Mouse (Mus musculus) megakaryocyte, embryonic 14.5 days (primary cell): ENCODE data around the gene Araf. TPM values are rescaled to one million over a fixed set of nuclear protein-coding genes. Genes with fewer than 3 reads are reported as not detected.
A peak's percentile ranks its signal among the peaks of the same experiment; 100 is the strongest.

ENCODE experiments used
- H3K27me3 ChIP-seq: replicated peaks from 2 replicates; pipeline ENCODE3; 2012; ENCODE audit warnings: inconsistent platforms
- H3K36me3 ChIP-seq: replicated peaks from 2 replicates; pipeline ENCODE3; 2012; ENCODE audit warnings: low read length, inconsistent platforms, mixed read lengths
- H3K4me1 ChIP-seq: 2 replicates; pipeline ENCODE4 v1.6.1; 2012; ENCODE audit warnings: inconsistent platforms
- H3K4me3 ChIP-seq: replicated peaks from 2 replicates; pipeline ENCODE3; 2012; ENCODE audit warnings: moderate library complexity, mild to moderate bottlenecking, inconsistent platforms
- H3K9me3 ChIP-seq: 2 replicates; pipeline ENCODE4 v1.6.1; 2012; ENCODE audit warnings: inconsistent platforms
- FLI1 ChIP-seq: IDR thresholded peaks from 2 replicates; pipeline ENCODE4 v1.6.1; 2012; ENCODE audit warnings: low read length, inconsistent platforms, mixed read lengths
- GATA1 ChIP-seq: IDR thresholded peaks from 3 replicates; pipeline ENCODE4 v1.6.1; 2012; ENCODE audit warnings: mixed read lengths, low read length, inconsistent platforms, borderline replicate concordance
- polyA plus RNA-seq: library from polyadenylated mRNA; stranded (reverse); fragments of >175 nt; gene quantifications from 2 replicates; pipeline ENCODE4 v1.2.3, GENCODE M21; 2012; ENCODE audit warnings: low replicate concordance; ENCODE audit not compliant: insufficient read depth

Araf gene
- polyA plus RNA-seq, 1 experiment: 43.5 TPM

DNA sequence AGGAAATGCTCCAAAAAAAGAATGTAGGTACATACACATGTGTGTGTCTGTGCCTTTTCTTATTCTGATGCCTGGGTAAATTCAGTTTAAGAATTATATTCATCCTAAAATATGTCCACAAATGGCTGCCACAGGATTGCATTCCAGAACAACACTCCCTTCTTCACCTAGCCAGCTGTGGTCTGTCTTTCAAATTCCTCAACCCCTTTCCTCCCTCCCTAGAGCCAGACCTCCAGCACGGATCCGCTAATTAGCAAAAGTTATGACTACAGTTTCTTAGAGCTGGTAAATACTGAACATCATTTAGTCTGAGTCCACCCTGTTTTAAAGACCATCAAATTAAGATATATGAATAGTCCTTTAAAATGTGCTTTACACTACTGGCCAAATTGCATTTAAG is 50.2 kb downstream of the Araf start:
- TF ChIP-seq GATA1 (no peak), FLI1 (no peak)
- Histone ChIP-seq H3K9me3 (0 out of 2 replicates have a peak, but pooled peaks cover 3% of the 10 kb centered on the region), H3K4me3 (peak overlapping the region; percentile 93), H3K36me3 (peaks cover 29% of the 10 kb centered on the region), H3K27me3 (peaks cover 6% of the 10 kb centered on the region), H3K4me1 (peaks cover 21% of the 10 kb centered on the region)

DNA sequence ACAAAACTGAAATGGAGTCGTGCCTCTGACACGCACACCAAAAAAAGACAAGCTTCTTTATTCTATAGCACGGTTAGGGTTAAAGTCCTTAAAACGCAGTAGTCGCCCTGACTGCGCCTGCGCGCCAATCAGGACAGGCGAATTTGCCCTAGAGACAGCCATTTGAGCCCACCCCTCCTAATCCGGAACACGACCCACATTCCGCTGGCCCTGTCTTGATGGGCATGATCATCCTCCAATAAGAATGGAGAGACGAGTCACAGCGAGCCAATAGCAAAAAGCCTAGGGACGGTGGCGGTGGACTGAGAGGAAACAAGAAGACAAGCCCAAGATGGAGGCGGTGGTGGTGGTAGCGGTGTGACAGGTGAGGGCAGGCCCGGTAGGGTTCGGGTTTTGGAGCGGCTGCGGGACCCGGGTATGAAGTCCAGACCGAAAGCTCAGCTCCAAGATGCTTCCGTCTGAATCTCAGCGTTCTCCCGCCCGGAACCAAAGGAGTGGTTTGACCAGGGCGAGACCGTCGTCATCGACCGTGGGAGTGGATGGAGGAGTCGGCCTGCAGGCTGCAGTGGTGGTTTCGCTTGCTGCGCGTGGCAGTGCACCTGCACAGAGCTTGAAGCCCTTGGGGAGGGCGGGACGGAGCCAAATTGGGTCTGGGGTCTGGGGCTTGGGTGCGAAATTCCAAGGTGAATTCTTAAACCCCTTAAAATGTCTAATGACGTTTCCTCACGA is 50.8 kb downstream of the Araf start:
- Histone ChIP-seq H3K9me3 (0 out of 2 replicates have a peak, but pooled peaks cover 3% of the 10 kb centered on the region), H3K27me3 (peaks cover 2% of the 10 kb centered on the region), H3K36me3 (peaks cover 35% of the 10 kb centered on the region), H3K4me3 (peak overlapping the region; percentile 93), H3K4me1 (peaks cover 21% of the 10 kb centered on the region)
- no peak for TF ChIP-seq FLI1
- no peak for TF ChIP-seq GATA1

DNA sequence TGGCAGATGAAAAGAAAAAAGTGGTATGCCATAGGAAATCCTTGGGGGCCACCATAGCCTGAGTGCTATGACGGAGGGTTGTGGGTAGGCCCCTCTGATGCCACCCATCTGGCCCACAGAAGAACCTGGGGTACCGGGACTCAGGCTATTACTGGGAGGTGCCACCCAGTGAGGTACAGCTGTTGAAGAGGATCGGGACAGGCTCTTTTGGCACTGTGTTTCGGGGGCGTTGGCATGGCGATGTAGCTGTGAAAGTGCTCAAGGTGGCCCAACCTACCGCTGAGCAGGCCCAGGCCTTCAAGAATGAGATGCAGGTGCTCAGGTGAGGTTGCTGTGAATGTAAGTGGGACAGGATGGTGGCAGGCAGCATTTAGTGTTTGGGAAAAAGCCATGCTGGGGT is 56.2 kb downstream of the Araf start:
- Histone ChIP-seq H3K4me1 (peaks cover 21% of the 10 kb centered on the region), H3K27me3 (peaks cover 1% of the 10 kb centered on the region), H3K4me3 (no peak overlapping the region), H3K36me3 (peaks cover 84% of the 10 kb centered on the region), H3K9me3 (no peaks in the 10 kb centered on the region)
- TF ChIP-seq GATA1: no peak
- TF ChIP-seq FLI1: no peak

DNA sequence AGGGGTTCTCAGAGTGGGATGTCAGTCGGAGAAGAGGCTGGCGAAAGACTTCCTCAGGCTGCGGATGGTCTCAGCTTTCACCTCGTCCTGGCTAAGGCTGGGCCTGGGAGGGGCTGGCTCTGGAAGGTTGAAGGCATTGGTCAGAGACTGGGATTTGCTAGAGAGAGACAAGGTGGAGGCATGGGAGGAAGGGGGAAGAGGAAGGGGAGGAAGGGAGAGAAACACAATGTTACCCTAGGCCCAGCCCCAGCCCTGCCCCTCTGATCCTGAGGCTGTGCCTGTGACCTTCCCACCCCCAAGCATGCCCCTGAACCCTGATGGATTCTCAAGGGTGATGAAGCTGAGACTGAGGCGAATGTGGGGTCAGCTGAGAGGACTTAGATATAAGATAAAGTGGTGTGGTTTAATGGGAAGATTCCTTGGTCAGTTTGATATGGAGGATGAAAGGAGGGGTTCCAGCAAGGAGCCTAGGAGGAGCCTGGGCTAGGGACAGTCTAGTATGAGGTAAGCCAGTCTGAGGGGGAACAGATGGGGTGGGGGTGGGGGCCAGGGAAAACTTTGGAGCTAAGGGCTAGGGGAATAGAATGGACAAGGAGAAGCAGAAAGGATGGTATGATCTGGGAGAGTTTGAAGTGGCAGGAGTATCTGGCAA is 64.0 kb downstream of the Araf start:
- H3K27me3 ChIP-seq: peaks cover 3% of the 10 kb centered on the region
- H3K9me3 ChIP-seq: no peaks in the 10 kb centered on the region
- TF ChIP-seq GATA1 (no peak), FLI1 (no peak)
- H3K36me3 ChIP-seq: peaks cover 42% of the 10 kb centered on the region
- peaks cover 33% of the 10 kb centered on the region for H3K4me1 ChIP-seq
- H3K4me3 ChIP-seq: no peak overlapping the region

DNA sequence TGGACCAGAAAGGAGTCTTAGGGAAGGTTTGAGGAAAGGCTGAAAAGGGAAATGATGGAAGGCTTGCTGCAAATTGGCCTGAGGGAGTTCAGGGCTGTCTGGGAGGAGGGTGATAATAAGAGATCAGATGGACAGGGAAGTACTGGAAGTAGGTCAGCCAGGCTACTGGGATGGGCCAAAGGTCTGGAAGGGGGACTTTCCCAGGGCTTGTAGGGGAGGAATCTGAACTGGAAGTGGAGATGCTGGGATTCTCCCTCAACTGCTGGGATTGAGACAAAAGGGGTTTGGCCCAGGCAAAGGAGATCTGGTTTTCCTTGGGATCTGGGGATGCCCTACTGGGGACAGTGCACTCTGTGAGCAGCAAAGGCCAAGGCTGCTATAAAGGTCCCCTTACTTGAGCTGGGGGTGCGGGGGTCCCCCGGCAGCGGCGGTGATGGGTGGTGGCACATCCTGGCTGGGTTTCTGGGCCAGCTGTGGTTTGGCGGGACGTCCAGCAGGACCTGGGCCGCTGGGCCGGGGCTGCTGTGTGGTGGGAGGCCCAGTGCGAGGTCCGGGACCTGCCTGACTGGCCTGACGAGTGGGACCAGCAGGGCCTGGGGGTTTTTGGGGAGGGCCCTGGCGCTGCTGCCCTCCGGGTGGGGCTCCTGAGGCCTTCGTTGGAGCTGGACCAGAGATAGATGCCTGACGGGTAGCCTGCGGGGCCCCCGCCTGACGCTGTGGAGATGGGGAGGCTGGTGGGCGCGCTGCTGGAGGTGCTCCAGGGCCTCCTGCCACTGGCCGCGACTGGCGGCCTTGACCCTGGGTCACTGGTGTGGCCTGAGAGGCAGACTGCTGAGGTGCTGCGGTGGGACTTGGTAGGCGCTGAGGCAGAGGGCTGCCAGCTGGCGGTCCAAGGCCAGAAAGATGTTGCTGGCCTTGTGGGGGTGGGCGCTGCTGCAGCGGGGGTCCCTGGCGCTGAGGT is 64.8 kb downstream of the Araf start:
- H3K36me3 ChIP-seq: peaks cover 34% of the 10 kb centered on the region
- peaks cover 36% of the 10 kb centered on the region for H3K4me1 ChIP-seq

DNA sequence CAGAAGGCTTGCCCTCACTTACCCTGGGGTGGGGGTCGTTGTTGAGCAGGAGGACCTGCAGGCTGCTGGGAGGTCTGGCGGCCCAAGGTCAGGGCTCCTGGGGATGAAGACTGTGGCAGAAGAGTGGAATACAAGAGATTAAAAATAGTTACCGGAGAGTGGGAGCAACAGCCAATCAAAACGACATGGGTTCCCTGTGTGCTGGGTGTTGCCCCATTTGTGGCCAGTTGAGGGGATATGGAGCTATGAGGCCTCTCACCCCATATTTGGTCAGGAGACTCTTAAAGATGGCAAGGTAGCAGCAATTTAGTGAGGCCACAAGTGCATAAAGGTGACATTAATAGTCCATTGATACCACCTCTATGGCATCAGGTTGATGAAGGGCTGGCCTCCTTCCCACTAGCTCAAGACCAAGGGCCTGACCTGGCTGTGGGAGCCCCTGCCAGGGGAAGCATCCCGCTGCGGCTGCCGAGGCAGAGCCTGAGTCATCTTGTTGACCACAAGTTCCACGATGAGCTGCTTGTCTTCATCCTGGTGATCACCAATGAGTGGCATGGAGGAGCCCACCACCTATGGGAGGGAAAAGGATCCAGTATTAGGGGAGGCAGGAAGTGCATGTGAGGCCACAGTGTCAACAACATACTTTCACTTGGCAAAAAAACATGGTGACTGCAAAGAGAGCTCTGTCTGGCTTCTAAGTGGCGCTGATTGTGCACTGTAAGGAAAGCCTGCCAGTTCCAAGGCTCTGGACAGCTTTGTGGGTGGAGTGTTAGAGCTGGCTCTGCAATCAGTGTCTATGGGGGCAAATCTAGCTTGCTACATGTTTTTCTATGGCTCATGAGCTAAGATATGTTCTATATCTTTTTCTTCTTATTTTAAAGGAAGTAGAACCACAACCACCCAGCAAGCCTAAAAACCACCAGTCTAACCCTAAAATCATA is 65.8 kb downstream of the Araf start:
- TF ChIP-seq FLI1 (no peak), GATA1 (no peak)
- peaks cover 7% of the 10 kb centered on the region for H3K27me3 ChIP-seq
- H3K9me3 ChIP-seq: no peaks in the 10 kb centered on the region
- H3K4me1 ChIP-seq: peaks cover 38% of the 10 kb centered on the region
- H3K36me3 ChIP-seq: peaks cover 23% of the 10 kb centered on the region
- peak overlapping the region; percentile 33 for H3K4me3 ChIP-seq

More for the DNA sequence above, 64.8 kb downstream of the Araf start:
- no peak overlapping the region for H3K4me3 ChIP-seq
- H3K9me3 ChIP-seq: no peaks in the 10 kb centered on the region
- peaks cover 7% of the 10 kb centered on the region for H3K27me3 ChIP-seq
- no peak for TF ChIP-seq GATA1
- no peak for TF ChIP-seq FLI1

DNA sequence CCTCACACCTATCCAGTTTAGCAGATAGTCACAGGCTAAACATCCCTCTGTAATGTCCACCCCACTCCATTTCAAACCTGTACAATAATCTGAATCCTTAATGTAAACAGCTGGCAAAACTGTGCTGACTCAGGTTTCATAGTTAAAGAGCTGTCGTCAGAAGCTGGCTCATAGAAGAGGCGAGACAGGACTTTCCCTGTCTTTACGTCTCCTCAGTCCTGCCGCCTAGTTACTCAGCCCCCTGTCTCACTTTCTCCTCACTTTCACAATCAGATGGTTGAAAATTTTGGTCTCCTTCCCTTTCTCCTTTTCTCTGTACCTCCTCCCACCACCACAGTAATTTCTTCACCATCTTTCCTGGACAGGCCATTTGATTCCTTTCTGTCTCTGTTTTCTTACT is 70.5 kb downstream of the Araf start:
- TF ChIP-seq GATA1: no peak
- no peak for TF ChIP-seq FLI1
- peaks cover 36% of the 10 kb centered on the region for H3K27me3 ChIP-seq
- no peaks in the 10 kb centered on the region for H3K9me3 ChIP-seq
- no peak overlapping the region for H3K4me3 ChIP-seq
- peaks cover 23% of the 10 kb centered on the region for H3K4me1 ChIP-seq
- H3K36me3 ChIP-seq: no peaks in the 10 kb centered on the region

DNA sequence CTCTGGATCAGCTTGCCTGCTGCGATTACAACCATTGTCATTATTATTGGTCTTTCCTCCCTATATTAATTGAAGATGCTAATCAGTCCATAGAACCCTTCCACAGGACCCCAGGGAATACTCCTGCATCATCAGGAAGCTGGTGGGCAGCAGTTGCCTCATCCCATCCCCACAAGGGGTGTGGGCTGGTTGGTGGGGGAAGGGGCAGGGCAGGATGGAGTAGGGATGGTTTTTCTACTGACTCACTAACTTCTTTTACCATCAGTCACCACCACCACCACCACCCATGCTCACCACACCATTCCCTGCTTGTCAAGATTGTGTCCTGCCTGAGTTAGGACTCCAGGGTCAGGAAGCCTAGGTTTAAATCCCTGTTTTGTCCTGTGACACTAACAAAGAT is 71.6 kb downstream of the Araf start:
- H3K4me1 ChIP-seq: peaks cover 13% of the 10 kb centered on the region
- H3K36me3 ChIP-seq: no peaks in the 10 kb centered on the region
- TF ChIP-seq GATA1: no peak
- TF ChIP-seq FLI1: no peak
- H3K27me3 ChIP-seq: peaks cover 37% of the 10 kb centered on the region
- H3K9me3 ChIP-seq: no peaks in the 10 kb centered on the region
- H3K4me3 ChIP-seq: no peak overlapping the region
